Mouse (Mus musculus): ENCODE measurements around the gene Pld4. TPM values are rescaled to one million over a fixed set of nuclear protein-coding genes. Genes with fewer than 3 reads are reported as not detected.

Pld4 gene
- polyA plus RNA-seq, 1 experiment from 2014 or later: 7.8 TPM

DNA sequence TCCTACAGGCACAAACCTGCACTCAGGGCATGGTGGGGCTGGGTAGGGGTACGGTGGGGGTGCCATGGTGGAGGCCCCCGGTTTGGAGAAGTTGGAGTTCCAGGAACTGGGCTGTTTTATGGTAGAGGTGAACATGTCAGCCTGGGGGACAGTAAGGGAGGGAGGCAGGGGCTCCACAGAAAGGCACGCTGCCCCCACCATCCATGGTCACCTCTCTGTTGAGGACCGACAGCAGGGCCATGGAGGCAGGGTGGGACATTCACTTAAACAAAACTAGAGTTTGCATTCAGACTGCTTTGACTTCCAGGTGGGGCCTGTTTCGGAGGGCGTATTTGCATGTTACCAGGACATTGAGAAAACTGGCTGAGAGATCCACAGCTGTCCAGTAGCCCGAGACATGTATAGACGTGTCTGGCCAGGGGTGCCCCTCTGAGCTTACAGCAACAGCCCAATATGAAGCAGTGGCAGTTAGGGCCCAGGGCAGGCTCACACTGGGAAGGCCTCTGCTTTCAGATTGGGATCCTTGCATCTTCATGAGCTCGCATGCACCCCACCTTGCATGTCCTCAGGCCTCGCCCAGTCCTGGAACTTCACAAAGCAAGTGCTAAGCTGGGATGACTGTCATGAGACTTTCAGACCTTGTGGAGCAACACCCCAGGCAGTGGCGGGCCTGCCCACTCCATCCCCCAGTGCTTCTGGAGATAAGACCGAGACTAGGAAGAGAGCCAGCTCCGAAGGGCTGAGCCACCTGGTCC, 33.3 kb downstream of the Pld4 start:
- no peaks in the 10 kb centered on the region for H3K9me3 ChIP-seq (ENCODE audit: control insufficient read depth, low read length)
- H3K4me2 ChIP-seq (replicated peaks; ENCODE audit: low read depth, low read length): no peak overlapping the region
- peak overlapping the region; percentile 30; the same call in 1 of the 2 replicates for H3K27ac ChIP-seq (ENCODE audit: low read depth, low read length)
- H3K36me3 ChIP-seq (ENCODE audit: control insufficient read depth, insufficient read depth, low read length): no peaks in the 10 kb centered on the region
- peaks cover 4% of the 10 kb centered on the region; the same call in 1 of the 2 replicates for H3K4me1 ChIP-seq (ENCODE audit: control insufficient read depth, insufficient read depth, low read length)
- no peak overlapping the region for H3K9ac ChIP-seq (ENCODE audit: low read depth, low read length)
- no peaks in the 10 kb centered on the region for H3K27me3 ChIP-seq (ENCODE audit: control insufficient read depth, insufficient read depth, low read length)
- H3K4me3 ChIP-seq (ENCODE audit: low read length): no peak overlapping the region
- WGBS: 73% methylated on average over 13 of the region's 13 CpGs
- no peak for ATAC-seq (ENCODE audit: low FRiP score, low TSS enrichment)

DNA sequence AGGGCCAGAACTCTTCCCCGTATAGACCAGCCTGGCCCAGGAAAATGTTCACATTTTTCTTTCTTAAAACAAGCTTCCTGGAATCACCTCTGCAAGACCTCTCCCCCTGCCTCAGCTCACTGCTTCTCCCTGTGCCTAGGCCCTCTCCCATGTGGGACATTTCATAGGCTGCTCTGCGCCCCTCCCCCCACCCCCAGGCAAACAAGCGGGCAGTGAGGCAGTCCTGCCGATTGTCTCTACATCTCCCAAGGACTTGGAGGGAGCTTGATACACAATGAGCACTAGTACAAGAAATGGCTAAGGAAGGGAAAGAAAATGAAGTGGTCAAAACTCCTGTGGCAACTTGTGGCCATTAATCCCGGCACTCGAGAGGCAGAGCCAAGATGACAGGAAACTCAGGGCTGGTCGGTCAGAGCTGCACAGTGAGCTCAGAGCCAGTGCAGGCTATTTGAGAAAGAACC, 33.9 kb downstream of the Pld4 start:
- H3K27ac ChIP-seq (ENCODE audit: low read depth, low read length): no peak overlapping the region
- H3K9ac ChIP-seq (ENCODE audit: low read depth, low read length): no peak overlapping the region
- H3K27me3 ChIP-seq (ENCODE audit: control insufficient read depth, insufficient read depth, low read length): no peaks in the 10 kb centered on the region
- ATAC-seq (ENCODE audit: low FRiP score, low TSS enrichment): no peak
- 23% methylated on average over 7 of the region's 7 CpGs for WGBS
- no peaks in the 10 kb centered on the region for H3K9me3 ChIP-seq (ENCODE audit: control insufficient read depth, low read length)
- no peaks in the 10 kb centered on the region for H3K36me3 ChIP-seq (ENCODE audit: control insufficient read depth, insufficient read depth, low read length)
- peaks cover 4% of the 10 kb centered on the region; the same call in 1 of the 2 replicates for H3K4me1 ChIP-seq (ENCODE audit: control insufficient read depth, insufficient read depth, low read length)
- H3K4me3 ChIP-seq (ENCODE audit: low read length): no peak overlapping the region
- H3K4me2 ChIP-seq (replicated peaks; ENCODE audit: low read depth, low read length): no peak overlapping the region

DNA sequence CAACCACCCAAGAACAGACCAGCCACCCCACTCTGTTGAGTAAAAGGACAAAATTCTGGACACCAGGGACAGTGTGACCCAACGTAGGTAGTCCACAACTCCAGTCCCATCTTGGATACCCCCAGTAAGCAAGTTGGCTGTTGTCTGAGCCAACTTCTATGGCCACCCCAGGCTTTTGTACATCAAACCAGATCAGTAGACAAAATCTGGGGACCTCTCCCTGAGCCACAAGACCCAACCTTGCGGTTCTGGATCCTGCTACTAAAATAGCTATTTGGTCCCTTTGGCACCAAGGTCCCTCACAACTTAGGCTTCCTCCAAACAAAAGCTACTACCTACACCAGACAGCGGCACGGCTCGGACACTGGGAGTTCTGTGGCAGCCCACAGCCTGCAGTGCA, 34.5 kb downstream of the Pld4 start:
- no peaks in the 10 kb centered on the region for H3K36me3 ChIP-seq (ENCODE audit: control insufficient read depth, insufficient read depth, low read length)
- no peak overlapping the region for H3K27ac ChIP-seq (ENCODE audit: low read depth, low read length)
- H3K9ac ChIP-seq (ENCODE audit: low read depth, low read length): no peak overlapping the region
- H3K4me3 ChIP-seq (ENCODE audit: low read length): no peak overlapping the region
- H3K4me1 ChIP-seq (ENCODE audit: control insufficient read depth, insufficient read depth, low read length): peaks cover 4% of the 10 kb centered on the region; the same call in 1 of the 2 replicates
- no peak overlapping the region for H3K4me2 ChIP-seq (replicated peaks; ENCODE audit: low read depth, low read length)
- no peaks in the 10 kb centered on the region for H3K9me3 ChIP-seq (ENCODE audit: control insufficient read depth, low read length)
- H3K27me3 ChIP-seq (ENCODE audit: control insufficient read depth, insufficient read depth, low read length): no peaks in the 10 kb centered on the region
- WGBS: 93% methylated on average over 5 of the region's 5 CpGs
- ATAC-seq (ENCODE audit: low FRiP score, low TSS enrichment): no peak

DNA sequence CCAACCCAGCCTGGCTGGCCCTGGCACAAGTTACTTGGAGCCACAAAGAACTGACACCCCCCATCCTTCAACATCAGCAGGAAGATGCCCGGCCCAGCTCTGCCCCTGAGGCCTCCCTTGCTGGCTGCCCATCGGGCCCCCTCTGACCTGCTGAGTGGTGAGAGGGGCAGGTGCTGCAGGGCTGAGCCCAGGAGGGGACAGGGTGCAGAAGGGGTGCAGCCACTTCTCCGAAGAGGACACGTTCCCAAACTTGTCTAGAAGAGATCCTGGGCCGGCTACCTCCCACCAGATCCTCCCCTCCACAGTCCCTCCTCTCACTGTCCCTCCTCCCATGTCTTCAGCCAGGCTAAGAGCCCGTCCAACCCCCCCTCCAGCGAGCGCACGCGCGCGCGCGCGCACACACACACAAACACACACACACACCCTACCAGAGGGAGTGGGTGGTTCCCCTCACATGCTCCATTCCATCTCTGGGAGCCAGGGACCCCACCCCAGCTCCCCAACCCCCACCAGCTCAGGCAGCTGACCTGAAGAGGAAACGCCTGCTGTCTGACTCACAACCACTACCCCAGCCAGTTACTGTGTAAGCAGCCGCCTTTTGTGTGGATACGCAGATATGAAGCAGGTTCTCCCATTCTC, 35.1 kb downstream of the Pld4 start:
- H3K36me3 ChIP-seq (ENCODE audit: control insufficient read depth, insufficient read depth, low read length): no peaks in the 10 kb centered on the region
- no peak overlapping the region for H3K4me2 ChIP-seq (replicated peaks; ENCODE audit: low read depth, low read length)
- no peak overlapping the region for H3K27ac ChIP-seq (ENCODE audit: low read depth, low read length)
- H3K9ac ChIP-seq (ENCODE audit: low read depth, low read length): no peak overlapping the region
- H3K4me3 ChIP-seq (ENCODE audit: low read length): no peak overlapping the region
- H3K9me3 ChIP-seq (ENCODE audit: control insufficient read depth, low read length): no peaks in the 10 kb centered on the region
- ATAC-seq (ENCODE audit: low FRiP score, low TSS enrichment): no peak
- WGBS: 58% methylated on average over 18 of the region's 18 CpGs
- H3K27me3 ChIP-seq (ENCODE audit: control insufficient read depth, insufficient read depth, low read length): peaks cover under 1% of the 10 kb centered on the region; the same call in 1 of the 2 replicates
- peaks cover 4% of the 10 kb centered on the region; the same call in 1 of the 2 replicates for H3K4me1 ChIP-seq (ENCODE audit: control insufficient read depth, insufficient read depth, low read length)

DNA sequence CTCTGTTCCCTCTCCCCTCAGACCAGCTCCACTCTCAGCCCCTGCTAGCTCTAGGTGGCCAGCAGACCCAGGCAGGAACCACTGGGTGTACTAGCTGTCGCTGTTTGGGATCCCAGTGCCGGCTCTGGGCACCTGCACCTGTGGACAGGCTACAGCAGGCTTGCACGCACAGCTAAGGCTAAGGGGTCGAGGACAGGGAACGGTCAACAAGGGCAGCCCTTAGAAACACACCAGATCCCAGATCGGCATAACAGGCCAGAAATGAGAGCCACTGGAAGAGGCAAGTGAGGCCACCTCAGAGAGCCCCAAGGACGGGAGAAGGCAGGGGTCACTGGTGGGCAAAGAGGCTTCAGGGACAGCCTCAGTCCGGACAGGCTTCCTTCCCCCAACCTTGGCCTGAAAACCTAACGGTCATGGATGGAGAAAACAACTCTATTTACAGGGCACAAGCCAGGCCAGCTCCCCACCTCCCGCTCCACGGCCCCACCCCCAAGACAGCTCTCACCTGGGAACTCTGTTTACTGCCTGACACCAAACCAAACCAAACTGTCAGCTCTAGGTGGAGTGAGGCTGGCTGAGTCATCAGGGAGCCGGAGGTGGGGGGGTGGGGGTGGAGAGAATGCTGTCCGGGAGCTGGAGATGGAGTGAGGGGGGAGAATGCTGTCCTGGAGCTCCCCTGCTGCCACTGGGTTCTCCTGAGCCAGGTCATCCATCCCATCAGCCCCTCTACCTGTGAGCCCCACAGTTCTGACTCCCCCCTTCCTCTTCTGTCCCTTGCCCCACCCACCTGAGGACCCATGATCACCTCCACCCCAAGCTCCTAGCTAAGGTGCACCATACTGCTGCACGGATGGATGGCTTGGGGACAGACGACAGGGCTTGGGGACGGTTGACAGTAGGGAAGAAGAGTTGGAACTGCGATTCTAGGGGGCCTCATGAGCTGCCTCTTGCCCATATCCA, 36.4 kb downstream of the Pld4 start:
- Histone ChIP-seq H3K27me3 (ENCODE audit: control insufficient read depth, insufficient read depth, low read length) (peaks cover 13% of the 10 kb centered on the region), H3K4me1 (ENCODE audit: control insufficient read depth, insufficient read depth, low read length) (peaks cover 8% of the 10 kb centered on the region; the same call in 1 of the 2 replicates), H3K4me3 (ENCODE audit: low read length) (no peak overlapping the region), H3K4me2 (replicated peaks; ENCODE audit: low read depth, low read length) (no peak overlapping the region), H3K9ac (ENCODE audit: low read depth, low read length) (no peak overlapping the region), H3K9me3 (ENCODE audit: control insufficient read depth, low read length) (no peaks in the 10 kb centered on the region), H3K27ac (ENCODE audit: low read depth, low read length) (no peak overlapping the region), H3K36me3 (ENCODE audit: control insufficient read depth, insufficient read depth, low read length) (no peaks in the 10 kb centered on the region)
- 47% methylated on average over 17 of the region's 17 CpGs for WGBS
- no peak for ATAC-seq (ENCODE audit: low FRiP score, low TSS enrichment)

DNA sequence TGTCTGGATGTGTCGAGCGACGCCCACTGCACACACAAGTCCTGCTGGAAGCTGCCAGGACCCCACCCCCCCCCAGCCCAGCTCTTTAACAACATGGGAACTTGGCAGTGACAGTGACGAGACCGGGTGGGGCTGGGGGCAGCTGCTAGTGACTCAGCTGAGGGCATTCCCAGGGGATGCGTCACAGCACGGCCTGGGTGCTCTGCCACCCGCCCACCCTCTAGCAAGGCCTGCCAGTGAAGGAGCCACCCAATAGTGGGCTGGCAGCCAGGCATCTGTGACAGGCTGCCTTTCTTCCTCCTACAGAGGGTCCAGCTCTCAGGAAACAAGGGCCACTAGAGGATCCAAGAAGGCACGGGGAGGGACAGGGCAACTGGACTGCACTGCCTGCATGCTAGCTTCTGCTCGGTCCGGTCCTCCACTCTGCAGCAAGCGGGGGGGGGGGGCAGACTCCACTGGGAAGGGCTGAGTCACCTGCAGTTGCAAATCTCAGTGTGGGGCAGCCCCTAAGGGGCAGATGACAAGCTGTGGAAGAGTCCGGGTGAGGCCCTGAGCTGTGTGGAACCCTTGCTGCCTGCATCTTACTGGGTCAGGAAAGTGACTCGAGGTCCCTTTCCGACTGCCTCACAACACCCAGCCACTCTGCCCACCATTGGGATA, 37.3 kb downstream of the Pld4 start:
- Histone ChIP-seq H3K4me1 (ENCODE audit: control insufficient read depth, insufficient read depth, low read length) (peaks cover 13% of the 10 kb centered on the region; the same call in 1 of the 2 replicates), H3K9ac (ENCODE audit: low read depth, low read length) (no peak overlapping the region), H3K4me3 (ENCODE audit: low read length) (no peak overlapping the region), H3K27me3 (ENCODE audit: control insufficient read depth, insufficient read depth, low read length) (peaks cover 15% of the 10 kb centered on the region), H3K4me2 (replicated peaks; ENCODE audit: low read depth, low read length) (no peak overlapping the region), H3K27ac (ENCODE audit: low read depth, low read length) (no peak overlapping the region), H3K9me3 (ENCODE audit: control insufficient read depth, low read length) (no peaks in the 10 kb centered on the region), H3K36me3 (ENCODE audit: control insufficient read depth, insufficient read depth, low read length) (no peaks in the 10 kb centered on the region)
- no peak for ATAC-seq (ENCODE audit: low FRiP score, low TSS enrichment)
- 57% methylated on average over 15 of the region's 15 CpGs for WGBS

DNA sequence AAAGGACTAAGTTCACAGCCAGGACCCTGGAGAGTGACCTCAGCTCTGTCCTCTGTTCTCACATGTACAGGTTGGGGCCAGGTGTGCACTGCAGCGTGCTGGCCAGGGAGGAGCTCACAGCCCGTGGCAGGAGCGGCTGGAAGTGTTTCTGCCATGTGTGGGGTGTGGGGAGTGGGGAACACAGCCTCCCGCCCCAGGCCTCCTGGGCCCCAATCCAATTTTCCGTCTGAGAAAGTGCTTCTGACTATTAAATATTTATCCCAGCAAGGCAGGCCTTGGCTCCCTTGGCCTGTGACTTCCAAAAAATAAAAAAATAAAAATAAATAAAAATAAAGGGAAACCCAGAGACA, 37.9 kb downstream of the Pld4 start:
- ATAC-seq (ENCODE audit: low FRiP score, low TSS enrichment): no peak
- no peaks in the 10 kb centered on the region for H3K36me3 ChIP-seq (ENCODE audit: control insufficient read depth, insufficient read depth, low read length)
- H3K9ac ChIP-seq (ENCODE audit: low read depth, low read length): no peak overlapping the region
- no peak overlapping the region for H3K27ac ChIP-seq (ENCODE audit: low read depth, low read length)
- H3K4me3 ChIP-seq (ENCODE audit: low read length): no peak overlapping the region
- H3K27me3 ChIP-seq (ENCODE audit: control insufficient read depth, insufficient read depth, low read length): peaks cover 15% of the 10 kb centered on the region
- H3K9me3 ChIP-seq (ENCODE audit: control insufficient read depth, low read length): no peaks in the 10 kb centered on the region
- 33% methylated on average over 5 of the region's 5 CpGs for WGBS
- H3K4me1 ChIP-seq (ENCODE audit: control insufficient read depth, insufficient read depth, low read length): peaks cover 13% of the 10 kb centered on the region; the same call in 1 of the 2 replicates
- no peak overlapping the region for H3K4me2 ChIP-seq (replicated peaks; ENCODE audit: low read depth, low read length)

DNA sequence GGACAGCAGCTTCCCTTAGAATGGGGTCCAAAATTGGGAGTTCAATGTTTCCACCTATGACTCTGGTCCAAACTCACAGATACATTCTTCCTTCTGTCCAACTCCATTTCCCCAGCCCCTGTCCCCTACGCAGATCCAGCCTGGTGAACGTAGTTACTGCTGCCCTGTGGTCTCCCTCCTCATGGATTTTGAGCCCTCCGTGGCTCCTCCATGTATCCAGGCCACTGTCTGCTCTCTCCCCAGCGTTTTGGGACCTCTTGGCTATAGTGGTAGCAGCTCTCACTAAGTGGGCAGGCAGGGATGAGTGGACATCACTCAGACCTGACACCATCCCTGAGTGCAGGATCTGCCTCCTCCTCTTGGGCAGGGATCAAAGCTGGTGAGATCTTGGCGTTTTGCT, 38.3 kb downstream of the Pld4 start:
- Histone ChIP-seq H3K4me2 (replicated peaks; ENCODE audit: low read depth, low read length) (no peak overlapping the region), H3K36me3 (ENCODE audit: control insufficient read depth, insufficient read depth, low read length) (no peaks in the 10 kb centered on the region), H3K27me3 (ENCODE audit: control insufficient read depth, insufficient read depth, low read length) (peaks cover 15% of the 10 kb centered on the region), H3K9ac (ENCODE audit: low read depth, low read length) (no peak overlapping the region), H3K9me3 (ENCODE audit: control insufficient read depth, low read length) (no peaks in the 10 kb centered on the region), H3K4me3 (ENCODE audit: low read length) (no peak overlapping the region), H3K4me1 (ENCODE audit: control insufficient read depth, insufficient read depth, low read length) (peaks cover 13% of the 10 kb centered on the region; the same call in 1 of the 2 replicates), H3K27ac (ENCODE audit: low read depth, low read length) (no peak overlapping the region)
- ATAC-seq (ENCODE audit: low FRiP score, low TSS enrichment): no peak
- 71% methylated on average over 5 of the region's 5 CpGs for WGBS

All from kidney, embryonic 14.5 days (tissue).